Comparison of ENCODE assay signal across 8 mouse cellular contexts in genomic region chr2:93142616-93143015, GRCm38 (mm10). TPM values are rescaled to one million over a fixed set of nuclear protein-coding genes. Genes with fewer than 3 reads are reported as not detected.
A peak's percentile ranks its signal among the peaks of the same experiment; 100 is the strongest.
DNase-seq lines count a peak whose midpoint lies in the region; TF ChIP-seq lines count a peak whose summit lies in the region.

No protein-coding gene starts in this region.

- H3K36me3 ChIP-seq in liver, adult 2 months (ENCODE audit: control insufficient read depth, insufficient read depth, low read length): no peaks in the 10 kb centered on the region

- no peak overlapping the region for H3K4me3 ChIP-seq in liver, adult 2 months (ENCODE audit: insufficient read depth, low read depth, low read length)

- no peak for TF ChIP-seq POLR2A in liver, adult 2 months (IDR thresholded peaks at IDR 0.05; ENCODE audit: extremely low read depth, insufficient read depth, low read length)

- H3K27me3 ChIP-seq in liver, adult 2 months (ENCODE audit: control insufficient read depth, insufficient read depth, low read length): no peaks in the 10 kb centered on the region

- DNase-seq in liver, adult 2 months (ENCODE audit: extremely low read depth, low read depth, low spot score): no peak
- DNase-seq in liver: no peak
- peak; percentile 20 to 26 for DNase-seq in gastrocnemius, adult 8-10 months (ENCODE audit: low spot score in 2 of 2)
- DNase-seq in heart, postnatal 25 days (ENCODE audit: low spot score): peak; percentile 63
- DNase-seq in lung, postnatal 10 days: peak; percentile 58
- no peak for DNase-seq in frontal cortex, postnatal 10 days (ENCODE audit: low spot score in 2 of 2)
- no peak for DNase-seq in B cell, adult 2 months
- no peak for DNase-seq in left cerebral cortex, adult 18-20 months (ENCODE audit: low spot score in 2 of 2)

- intact Hi-C loops in heart, postnatal 25 days (cut with DNase I): loop anchor here (2.0 kb wide), 1 partner anchor 20 kb away; no protein-coding TSS in a partner anchor

- TF ChIP-seq CTCF in liver, adult 2 months (IDR thresholded peaks at IDR 0.05; ENCODE audit: low read depth, low read length): no peak

- no peaks in the 10 kb centered on the region for H3K79me2 ChIP-seq in liver, adult 2 months (ENCODE audit: control insufficient read depth, insufficient read depth, low read length)

- 67% methylated on average over 7 of the region's 7 CpGs for WGBS in liver, adult 2 months

- H3K9ac ChIP-seq in liver, adult 2 months (ENCODE audit: low read depth, low read length): no peak overlapping the region

- H3K4me1 ChIP-seq in liver, adult 2 months (ENCODE audit: control insufficient read depth, insufficient read depth, low read length): no peaks in the 10 kb centered on the region

- peak overlapping the region; percentile 3 for H3K27ac ChIP-seq in liver, adult 2 months (replicated peaks; ENCODE audit: insufficient read depth, low read depth, low read length)

RNA-seq across cellular contexts. Expression of gene Trp53i11, which starts 44.7 kb away (rescaled TPM):
- 1.9 and 5.0 TPM in 2 replicates for total RNA-seq in liver, adult 2 months (2014; rRNA removed)
- polyA plus RNA-seq in liver, adult 2 months (2012; rRNA removed): 7.1 and 9.1 TPM in 2 replicates
- total RNA-seq in gastrocnemius, adult 8-10 months (2022): 1 to 10 TPM; 1.8 to 5.2 (median 3.3) TPM
- 10 to 100 TPM; 30.3 to 45.6 TPM for total RNA-seq in heart, postnatal 25 days (2021)
- total RNA-seq in left cerebral cortex, adult 18-20 months (2021): 100 to 1,000 TPM; 112 to 128 TPM

Comparison
In these comparisons a context has a peak if more than half of its experiments do, and no peak if none do; other contexts are left out.
1. DNase-seq: peak in gastrocnemius, adult 8-10 months (2 of 2), heart, postnatal 25 days (single experiment) and lung, postnatal 10 days (single experiment); none in liver, adult 2 months (single experiment), liver (single experiment), frontal cortex, postnatal 10 days (0 of 2), B cell, adult 2 months (0 of 2) and left cerebral cortex, adult 18-20 months (0 of 2).